Mouse (Mus musculus) heart, embryonic 14.5 days (tissue): ENCODE data around the gene Etnk1. TPM values are rescaled to one million over a fixed set of nuclear protein-coding genes. Genes with fewer than 3 reads are reported as not detected.

Source experiments
- ATAC-seq: fragments of 200-750 bp; cut with Nextera tagmentation; 2 replicates; pipeline ENCODE4 v1.8.0; 2017; ENCODE audit warnings: low read depth, moderate TSS enrichment; ENCODE audit not compliant: insufficient number of reproducible peaks, insufficient read depth, low FRiP score
- H3K27ac ChIP-seq, 2 experiments: fragments of 200-500 bp in 1 of 2; fragments of 300-500 bp in 1 of 2; sonication (generic) in 1 of 2; replicated peaks in 1 of 2; 2 replicates each; pipeline ENCODE4 v1.5.1; 2012 to 2014; ENCODE audit warnings: low read depth in 2 of 2, low read length in 2 of 2, control low read depth in 1 of 2, mild to moderate bottlenecking in 1 of 2, mixed read lengths in 1 of 2; ENCODE audit not compliant: control insufficient read depth in 1 of 2, insufficient read depth in 1 of 2
- H3K27me3 ChIP-seq: fragments of 300-500 bp; sonication (generic); 2 replicates; pipeline ENCODE4 v1.6.1; 2014; ENCODE audit warnings: mild to moderate bottlenecking, low read length, control low read depth; ENCODE audit not compliant: control insufficient read depth, insufficient read depth
- H3K36me3 ChIP-seq: fragments of 300-500 bp; sonication (generic); 2 replicates; pipeline ENCODE4 v1.6.1; 2014; ENCODE audit warnings: mild to moderate bottlenecking, control low read depth, low read length, mixed read lengths; ENCODE audit not compliant: control insufficient read depth, insufficient read depth
- H3K4me1 ChIP-seq, 2 experiments: fragments of 200-500 bp in 1 of 2; fragments of 300-500 bp in 1 of 2; sonication (generic) in 1 of 2; 2 replicates each; pipeline ENCODE4 v1.6.1; 2012 to 2014; ENCODE audit warnings: low read length in 2 of 2, control low read depth in 1 of 2, mixed read lengths in 1 of 2; ENCODE audit not compliant: control insufficient read depth in 2 of 2, insufficient read depth in 2 of 2
- H3K4me2 ChIP-seq: fragments of 300-500 bp; sonication (generic); 2 replicates; pipeline ENCODE4 v1.6.1; 2014; ENCODE audit warnings: mild to moderate bottlenecking, low read length
- H3K4me3 ChIP-seq, 2 experiments: fragments of 200-500 bp in 1 of 2; fragments of 300-500 bp in 1 of 2; sonication (generic) in 1 of 2; 2 replicates each; pipeline ENCODE4 v1.5.1; 2012 to 2014; ENCODE audit warnings: low read length in 2 of 2, mild to moderate bottlenecking in 2 of 2, control low read depth in 1 of 2, low read depth in 1 of 2, moderate library complexity in 1 of 2; ENCODE audit not compliant: control insufficient read depth in 1 of 2, insufficient read depth in 1 of 2
- H3K9ac ChIP-seq: fragments of 300-500 bp; sonication (generic); 2 replicates; pipeline ENCODE4 v1.6.1; 2014; ENCODE audit warnings: mild to moderate bottlenecking, low read length
- H3K9me3 ChIP-seq: fragments of 300-500 bp; sonication (generic); 2 replicates; pipeline ENCODE4 v1.6.1; 2016; ENCODE audit warnings: low read length, control low read depth; ENCODE audit not compliant: control insufficient read depth
- WGBS: fragments of 180-500 bp; shearing (Covaris S2); extraction: QIAGEN DNeasy Blood & Tissue Kit; methylation state at CpG from one replicate; pipeline ENCODE4 v1.1.7; 2014; 5-methylcytosine and 5-hydroxymethylcytosine counted together
- polyA plus RNA-seq: library from polyadenylated mRNA; unstranded; fragments of >200 nt; fragmentation: Nextera tagmentation; extraction: Ambion mirVana; gene quantifications from 2 replicates; pipeline ENCODE4 v1.2.1, GENCODE M21; 2014

Etnk1 gene
- polyA plus RNA-seq, 1 experiment from 2014 or later, result 18.9 TPM

DNA sequence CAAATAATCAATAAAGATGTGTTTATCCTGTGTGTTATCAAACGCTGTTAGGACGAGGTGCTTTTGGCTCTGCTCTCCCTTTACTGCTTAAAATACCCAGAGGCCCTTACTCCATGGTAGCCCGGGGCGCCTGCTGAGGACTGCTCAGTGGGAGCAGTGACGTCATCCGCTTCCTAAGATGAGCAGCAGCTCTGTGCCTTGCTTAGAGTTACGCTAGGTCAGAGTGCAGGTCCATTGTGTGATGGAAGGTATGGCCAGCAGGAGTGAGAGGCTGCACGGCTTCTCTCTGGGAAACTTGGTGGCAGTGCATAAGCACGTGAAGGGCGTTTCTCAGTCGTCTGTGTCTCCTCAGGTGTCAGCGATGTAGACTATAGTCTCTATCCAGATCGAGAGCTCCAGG, 30.0 kb downstream of the Etnk1 start:
- Histone ChIP-seq H3K4me2 (no peak overlapping the region), H3K9me3 (no peaks in the 10 kb centered on the region), H3K9ac (no peak overlapping the region), H3K27me3 (no peaks in the 10 kb centered on the region), H3K27ac (no peak overlapping the region), H3K36me3 (peaks cover 69% of the 10 kb centered on the region), H3K4me3 (no peak overlapping the region), H3K4me1 (peaks cover 6 to 10% of the 10 kb centered on the region in 2 experiments; a peak in 2 of 4 replicates)
- 84% methylated on average over 13 of the region's 13 CpGs for WGBS
- no peak for ATAC-seq

DNA sequence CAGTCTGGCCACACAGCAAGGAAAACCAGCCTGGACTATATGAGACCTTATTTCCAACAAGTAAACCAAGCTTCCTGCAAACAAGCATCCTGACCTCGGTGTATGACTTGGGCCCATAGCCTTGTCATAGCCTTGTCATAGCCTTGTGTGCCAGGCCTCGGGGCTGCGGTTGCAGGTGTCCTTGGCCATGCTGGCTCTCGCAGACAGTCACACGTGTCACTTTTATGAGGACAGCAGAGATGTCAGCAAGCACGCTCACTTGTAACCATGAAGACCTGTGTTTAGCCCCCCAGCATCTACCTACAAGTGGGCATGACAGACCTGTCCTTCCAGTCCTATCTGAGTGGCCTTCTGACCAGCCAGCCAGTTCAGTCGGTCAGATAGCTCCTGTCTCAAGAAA, 31.4 kb downstream of the Etnk1 start:
- no peak for ATAC-seq
- Histone ChIP-seq H3K4me1 (peaks cover 4 to 7% of the 10 kb centered on the region in 2 experiments; a peak in 2 of 4 replicates), H3K9me3 (no peaks in the 10 kb centered on the region), H3K27ac (no peak overlapping the region), H3K27me3 (no peaks in the 10 kb centered on the region), H3K4me2 (no peak overlapping the region), H3K4me3 (no peak overlapping the region), H3K9ac (no peak overlapping the region), H3K36me3 (peaks cover 73% of the 10 kb centered on the region)
- 92% methylated on average over 7 of the region's 7 CpGs for WGBS

DNA sequence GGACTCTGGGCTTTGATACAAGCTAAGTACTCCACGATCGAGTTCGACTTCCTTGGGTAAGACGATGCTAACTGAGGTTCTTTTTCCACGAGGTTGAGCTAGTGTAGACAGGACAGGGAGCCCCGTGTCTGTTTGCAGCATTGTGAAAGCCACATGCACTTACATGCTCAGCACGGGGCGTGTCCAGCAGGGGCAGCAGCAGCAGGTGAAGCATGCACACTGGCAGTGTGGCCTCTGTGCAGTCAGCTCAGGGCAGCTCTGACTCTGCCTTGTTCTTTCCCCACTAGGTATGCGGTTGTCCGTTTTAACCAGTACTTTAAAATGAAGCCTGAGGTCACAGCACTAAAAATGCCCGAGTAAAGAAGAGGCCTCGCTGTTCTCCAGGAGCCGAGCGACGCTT, 36.1 kb downstream of the Etnk1 start:
- Histone ChIP-seq H3K27me3 (no peaks in the 10 kb centered on the region), H3K4me1 (no peaks in the 10 kb centered on the region), H3K4me2 (no peak overlapping the region), H3K36me3 (peaks cover 74% of the 10 kb centered on the region), H3K9ac (no peak overlapping the region), H3K9me3 (no peaks in the 10 kb centered on the region), H3K4me3 (no peak overlapping the region), H3K27ac (no peak overlapping the region)
- ATAC-seq, result no peak
- WGBS, result 90% methylated on average over 15 of the region's 15 CpGs

DNA sequence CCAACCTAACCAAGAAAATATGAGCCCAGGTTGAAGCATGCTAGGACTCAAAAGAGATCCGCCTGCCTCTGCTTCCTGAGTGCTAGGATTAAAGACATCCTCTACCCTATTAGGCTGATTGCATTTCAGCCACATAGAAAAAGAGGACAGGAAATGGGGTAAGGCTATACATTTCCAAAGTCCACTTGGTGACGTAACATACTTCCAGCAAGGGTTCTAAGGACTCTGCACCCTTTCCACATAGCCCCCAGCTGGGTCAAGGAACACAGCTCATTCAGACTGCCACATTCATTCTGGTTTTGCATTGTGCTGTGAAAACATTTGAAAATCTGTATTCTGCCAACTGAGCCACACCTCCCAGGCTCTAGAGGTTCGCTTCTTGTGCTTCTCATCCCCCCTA, 41.9 kb downstream of the Etnk1 start:
- Histone ChIP-seq H3K27ac (no peak overlapping the region), H3K36me3 (peaks cover 38% of the 10 kb centered on the region), H3K9me3 (peaks cover 9% of the 10 kb centered on the region), H3K27me3 (no peaks in the 10 kb centered on the region), H3K9ac (no peak overlapping the region), H3K4me3 (no peak overlapping the region), H3K4me1 (no peaks in the 10 kb centered on the region), H3K4me2 (no peak overlapping the region)
- WGBS, result 95% methylated on average over 3 of the region's 3 CpGs
- ATAC-seq, result no peak

DNA sequence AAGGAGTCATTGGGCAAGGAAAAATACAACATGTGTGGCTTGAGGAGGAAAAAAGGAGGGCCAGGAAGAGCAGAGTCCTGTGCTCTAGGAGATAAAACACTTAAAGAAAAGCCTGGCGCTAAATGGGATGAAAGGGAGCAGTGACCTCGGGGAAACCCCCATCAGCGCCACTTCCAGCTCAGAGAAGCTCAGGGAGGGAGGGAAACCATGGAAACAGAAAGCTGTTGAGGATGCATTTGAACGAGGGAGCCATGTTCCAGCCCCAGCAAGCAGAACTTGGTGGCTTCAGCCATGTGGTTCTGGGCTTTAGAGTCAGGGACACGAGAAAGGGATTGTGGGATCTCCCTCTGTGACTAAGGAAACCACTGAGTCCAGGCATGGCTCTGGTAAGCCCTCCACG, 45.7 kb downstream of the Etnk1 start:
- H3K9ac ChIP-seq, result no peak overlapping the region
- 78% methylated on average over 6 of the region's 6 CpGs for WGBS
- H3K9me3 ChIP-seq, result peaks cover 24% of the 10 kb centered on the region
- H3K27ac ChIP-seq, result no peak overlapping the region
- no peak for ATAC-seq
- no peak overlapping the region for H3K4me2 ChIP-seq
- no peaks in the 10 kb centered on the region for H3K27me3 ChIP-seq
- no peak overlapping the region for H3K4me3 ChIP-seq
- peaks cover 6% of the 10 kb centered on the region; the same call in 1 of the 2 replicates for H3K36me3 ChIP-seq
- H3K4me1 ChIP-seq, result no peaks in the 10 kb centered on the region

DNA sequence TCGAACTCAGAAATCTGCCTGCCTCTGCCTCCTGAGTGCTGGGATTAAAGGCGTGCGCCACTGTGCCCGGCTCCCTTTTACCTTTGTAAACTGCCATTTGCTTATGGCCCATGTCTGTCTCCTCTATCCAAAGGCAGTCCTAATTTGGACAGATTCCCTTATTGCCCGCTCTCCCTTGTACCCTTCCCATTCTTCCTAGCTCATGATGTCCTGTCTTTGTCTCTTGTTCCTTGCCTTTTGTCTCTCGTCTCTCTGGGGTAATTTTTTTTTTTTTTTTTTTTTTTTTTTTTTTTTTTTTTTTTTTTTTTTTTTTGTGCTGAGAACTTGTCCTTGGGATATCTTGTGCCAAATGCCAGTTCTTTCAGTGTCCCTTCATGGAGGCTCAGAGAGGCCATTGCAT, 46.4 kb downstream of the Etnk1 start:
- H3K27ac ChIP-seq, result no peak overlapping the region
- no peak for ATAC-seq
- 88% methylated on average over 6 of the region's 6 CpGs for WGBS
- H3K9ac ChIP-seq, result no peak overlapping the region
- H3K4me3 ChIP-seq, result no peak overlapping the region
- H3K36me3 ChIP-seq, result peaks cover 5% of the 10 kb centered on the region; the same call in 1 of the 2 replicates
- H3K4me2 ChIP-seq, result no peak overlapping the region
- H3K27me3 ChIP-seq, result no peaks in the 10 kb centered on the region
- H3K9me3 ChIP-seq, result peaks cover 24% of the 10 kb centered on the region
- H3K4me1 ChIP-seq, result no peaks in the 10 kb centered on the region

DNA sequence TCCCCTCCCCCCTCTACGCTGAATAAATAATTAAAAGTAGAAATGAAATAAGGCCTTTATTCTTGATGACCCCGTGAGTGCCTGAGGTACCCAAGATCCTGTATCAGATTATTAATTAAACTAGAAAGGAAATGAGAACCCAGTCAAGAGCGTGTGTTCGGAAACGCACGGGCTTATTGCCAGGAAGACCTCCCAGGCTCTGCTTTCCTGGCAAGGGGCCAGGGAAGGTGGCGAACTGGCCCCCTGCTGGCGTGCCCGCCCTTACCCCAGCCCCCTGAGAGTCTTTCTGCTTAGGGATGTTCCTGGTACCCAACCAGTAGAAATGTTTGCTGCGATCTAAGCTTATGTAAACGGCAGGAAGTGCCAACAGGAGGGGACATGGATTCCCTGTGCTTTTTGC, 49.2 kb downstream of the Etnk1 start:
- peaks cover 24% of the 10 kb centered on the region for H3K9me3 ChIP-seq
- ATAC-seq, result no peak
- no peak overlapping the region for H3K9ac ChIP-seq
- H3K4me1 ChIP-seq, result no peaks in the 10 kb centered on the region
- no peak overlapping the region for H3K4me2 ChIP-seq
- no peak overlapping the region for H3K4me3 ChIP-seq
- no peaks in the 10 kb centered on the region for H3K27me3 ChIP-seq
- WGBS, result 70% methylated on average over 11 of the region's 11 CpGs
- no peak overlapping the region for H3K27ac ChIP-seq
- no peaks in the 10 kb centered on the region for H3K36me3 ChIP-seq

DNA sequence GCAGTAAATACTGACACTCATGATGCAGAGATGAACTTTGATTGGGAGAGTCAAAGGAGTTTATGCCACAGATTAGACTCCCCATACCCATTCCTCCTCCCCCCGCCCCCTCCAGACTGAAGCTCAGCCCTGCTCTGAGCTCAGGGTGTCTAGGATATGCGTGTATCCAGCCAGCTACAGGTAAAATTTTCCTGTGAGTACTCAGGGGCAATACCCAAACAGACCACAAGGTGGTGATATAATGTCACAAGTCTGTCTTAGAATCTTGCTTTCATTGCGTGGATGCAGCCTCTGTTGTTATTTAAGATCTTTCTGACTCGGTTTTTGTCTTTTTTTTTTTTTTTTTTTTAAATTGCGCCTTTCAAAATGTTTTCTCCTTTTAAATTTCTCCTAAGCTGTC, 52.3 kb downstream of the Etnk1 start:
- Histone ChIP-seq H3K27me3 (no peaks in the 10 kb centered on the region), H3K27ac (no peak overlapping the region), H3K9me3 (peaks cover 10% of the 10 kb centered on the region), H3K9ac (no peak overlapping the region), H3K4me3 (no peak overlapping the region), H3K4me2 (no peak overlapping the region), H3K36me3 (no peaks in the 10 kb centered on the region), H3K4me1 (peaks cover 0 to 4% of the 10 kb centered on the region in 2 experiments; a peak in 1 of 4 replicates)
- ATAC-seq, result no peak
- 4% methylated on average over 5 of the region's 5 CpGs for WGBS
